Mouse (Mus musculus) midbrain, postnatal 0 days (tissue): ENCODE results near the gene Ncapd3. TPM values are rescaled to one million over a fixed set of nuclear protein-coding genes. Genes with fewer than 3 reads are reported as not detected.

Source experiments
- ATAC-seq: fragments of 200-750 bp; cut with Nextera tagmentation; 2 replicates; pipeline ENCODE4 v1.8.0; 2017; ENCODE audit warnings: moderate number of reproducible peaks, mild to moderate bottlenecking, moderate TSS enrichment, moderate library complexity; ENCODE audit not compliant: low FRiP score
- DNase-seq: peaks from one replicate; pipeline ENCODE4 v3.0.0-alpha.2; 2015; ENCODE audit warnings: low spot score
- H3K27ac ChIP-seq: fragments of 300-500 bp; sonication (generic); 2 replicates; pipeline ENCODE4 v1.5.1; 2014; ENCODE audit warnings: low read depth, mild to moderate bottlenecking, low read length, mixed read lengths
- H3K27me3 ChIP-seq: fragments of 300-500 bp; sonication (generic); 2 replicates; pipeline ENCODE4 v1.6.1; 2014; ENCODE audit warnings: low read length, control low read depth, mixed read lengths; ENCODE audit not compliant: insufficient read depth
- H3K36me3 ChIP-seq: fragments of 300-500 bp; sonication (generic); 2 replicates; pipeline ENCODE4 v1.6.1; 2014; ENCODE audit warnings: low read length, control low read depth, mixed read lengths; ENCODE audit not compliant: insufficient read depth
- H3K4me1 ChIP-seq: fragments of 300-500 bp; sonication (generic); 2 replicates; pipeline ENCODE4 v1.6.1; 2014; ENCODE audit warnings: mild to moderate bottlenecking, control low read depth, antibody characterized with exemption, low read length, mixed read lengths; ENCODE audit not compliant: insufficient read depth
- H3K4me2 ChIP-seq: fragments of 300-500 bp; sonication (generic); 2 replicates; pipeline ENCODE4 v1.6.1; 2014; ENCODE audit warnings: low read depth, mild to moderate bottlenecking, low read length, mixed read lengths; ENCODE audit not compliant: poor library complexity, severe bottlenecking
- H3K4me3 ChIP-seq: fragments of 300-500 bp; sonication (generic); 2 replicates; pipeline ENCODE4 v1.5.1; 2014; ENCODE audit warnings: low read depth, mild to moderate bottlenecking, low read length, moderate library complexity
- H3K9ac ChIP-seq: fragments of 300-500 bp; sonication (generic); replicated peaks from 2 replicates; pipeline ENCODE4 v1.6.1; 2014; ENCODE audit warnings: mild to moderate bottlenecking, low read length, moderate library complexity, mixed read lengths; ENCODE audit not compliant: poor library complexity, severe bottlenecking
- H3K9me3 ChIP-seq: fragments of 300-500 bp; sonication (generic); 2 replicates; pipeline ENCODE4 v1.6.1; 2016; ENCODE audit warnings: low read length, control low read depth
- CTCF ChIP-seq: IDR thresholded peaks from 2 replicates; pipeline ENCODE4 v1.5.1; 2016; ENCODE audit warnings: antibody characterized with exemption, mild to moderate bottlenecking
- WGBS: fragments of 180-500 bp; shearing (Covaris S2); extraction: QIAGEN DNeasy Blood & Tissue Kit; methylation state at CpG from one replicate; pipeline ENCODE4 v1.1.7; 2014; 5-methylcytosine and 5-hydroxymethylcytosine counted together
- polyA plus RNA-seq: library from polyadenylated mRNA; unstranded; fragments of >200 nt; fragmentation: Nextera tagmentation; extraction: Ambion mirVana; gene quantifications from 2 replicates; pipeline ENCODE4 v1.2.1, GENCODE M21; 2015
- total RNA-seq: library from RNA; depleted of rRNA; stranded (reverse); fragments of >200 nt; gene quantifications from 2 replicates; pipeline ENCODE4 v1.2.3, GENCODE M21; 2014

Gene Ncapd3
- total and polyA plus RNA-seq, 2 experiments from 2014 or later: 7.3 to 20.2 TPM

DNA sequence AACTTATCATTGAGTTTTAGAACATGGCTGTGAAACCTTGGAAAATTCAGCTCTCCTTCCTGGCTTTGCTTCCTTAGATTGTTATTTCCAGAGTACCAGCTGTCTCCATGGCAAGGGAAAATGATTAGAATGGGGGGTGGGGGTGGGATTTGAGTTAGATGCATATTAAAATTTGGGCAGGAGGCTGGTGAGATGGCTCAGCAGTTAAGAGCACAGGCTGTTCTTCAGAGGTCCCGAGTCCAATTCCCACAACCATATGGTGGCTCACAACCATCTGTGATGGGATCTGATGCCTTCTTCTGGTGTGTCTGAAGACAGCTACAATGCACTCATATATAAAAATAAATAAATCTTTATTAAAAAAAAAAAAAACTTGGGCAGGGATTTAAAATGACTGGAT, 24.0 kb upstream of the Ncapd3 start:
- no peak overlapping the region for H3K4me3 ChIP-seq
- H3K9ac ChIP-seq: no peak overlapping the region
- ATAC-seq (no peak), DNase-seq (no peak)
- no peaks in the 10 kb centered on the region for H3K9me3 ChIP-seq
- no peak overlapping the region for H3K4me2 ChIP-seq
- no peak overlapping the region for H3K27ac ChIP-seq
- WGBS: 68% methylated on average over 1 of the region's 1 CpGs
- peaks cover 3% of the 10 kb centered on the region; the same call in 1 of the 2 replicates for H3K4me1 ChIP-seq
- H3K27me3 ChIP-seq: no peaks in the 10 kb centered on the region
- H3K36me3 ChIP-seq: peaks cover 55% of the 10 kb centered on the region
- no peak for TF ChIP-seq CTCF

GRCm38 (mm10) chr9:27006866-27007265, 23.1 kb upstream of the Ncapd3 start:
- no peak for DNase-seq
- Histone ChIP-seq H3K36me3 (peaks cover 64% of the 10 kb centered on the region), H3K4me2 (no peak overlapping the region), H3K9me3 (no peaks in the 10 kb centered on the region), H3K9ac (no peak overlapping the region), H3K27ac (no peak overlapping the region), H3K4me3 (no peak overlapping the region), H3K4me1 (no peaks in the 10 kb centered on the region), H3K27me3 (no peaks in the 10 kb centered on the region)
- no peak for ATAC-seq
- 89% methylated on average over 5 of the region's 5 CpGs for WGBS
- TF ChIP-seq CTCF: no peak

DNA sequence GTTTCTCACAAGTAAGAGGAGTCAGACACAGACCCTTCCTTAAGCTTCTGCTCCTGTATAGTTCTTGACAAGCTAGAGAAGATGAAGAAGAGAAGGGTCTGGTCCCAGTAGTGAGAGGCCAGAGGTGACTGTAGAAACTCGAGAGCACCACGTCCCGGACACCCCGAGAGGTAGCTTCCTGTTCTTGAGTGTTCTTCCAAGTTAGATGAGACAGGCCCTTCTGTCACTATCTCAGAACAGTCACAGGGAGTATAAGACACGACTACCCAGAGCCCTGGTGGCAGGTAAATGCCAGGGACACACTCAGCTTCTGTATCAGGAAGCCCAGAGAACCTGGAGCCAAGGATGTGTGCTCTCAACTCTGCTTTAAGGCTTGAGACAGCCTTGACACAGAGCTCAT, 20.7 kb upstream of the Ncapd3 start:
- H3K4me1 ChIP-seq: no peaks in the 10 kb centered on the region
- peaks cover 78% of the 10 kb centered on the region for H3K36me3 ChIP-seq
- no peak overlapping the region for H3K9ac ChIP-seq
- whole genome bisulfite sequencing: 90% methylated on average over 5 of the region's 5 CpGs
- H3K9me3 ChIP-seq: no peaks in the 10 kb centered on the region
- H3K4me3 ChIP-seq: no peak overlapping the region
- no peak for TF ChIP-seq CTCF
- ATAC-seq: no peak
- no peak overlapping the region for H3K4me2 ChIP-seq
- no peaks in the 10 kb centered on the region for H3K27me3 ChIP-seq
- H3K27ac ChIP-seq: no peak overlapping the region
- DNase-seq: no peak

DNA sequence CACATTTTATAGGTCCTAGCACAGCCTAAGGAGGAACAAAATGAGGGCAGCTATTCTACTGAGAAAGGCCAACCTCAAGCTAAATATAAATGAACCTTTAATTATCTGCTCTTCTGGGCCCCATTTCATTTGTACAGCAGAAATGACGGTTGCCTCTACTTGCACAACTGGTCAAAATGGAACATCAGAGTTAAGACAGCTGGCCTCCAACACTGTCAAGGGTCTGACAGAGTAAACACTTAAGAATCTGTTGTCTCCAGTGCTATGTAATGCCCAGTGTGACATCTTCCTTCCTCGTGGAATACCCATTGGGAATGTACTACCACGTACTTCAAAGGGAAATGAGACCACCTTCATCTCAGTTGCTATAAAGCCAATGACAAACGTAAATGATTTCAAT, 18.4 kb upstream of the Ncapd3 start:
- TF ChIP-seq CTCF: no peak
- H3K9me3 ChIP-seq: no peaks in the 10 kb centered on the region
- no peak for ATAC-seq
- no peak for DNase-seq
- no peaks in the 10 kb centered on the region for H3K27me3 ChIP-seq
- peaks cover 81% of the 10 kb centered on the region for H3K36me3 ChIP-seq
- no peak overlapping the region for H3K4me2 ChIP-seq
- WGBS: 86% methylated on average over 4 of the region's 4 CpGs
- H3K4me1 ChIP-seq: no peaks in the 10 kb centered on the region
- no peak overlapping the region for H3K27ac ChIP-seq
- no peak overlapping the region for H3K4me3 ChIP-seq
- H3K9ac ChIP-seq: no peak overlapping the region

DNA sequence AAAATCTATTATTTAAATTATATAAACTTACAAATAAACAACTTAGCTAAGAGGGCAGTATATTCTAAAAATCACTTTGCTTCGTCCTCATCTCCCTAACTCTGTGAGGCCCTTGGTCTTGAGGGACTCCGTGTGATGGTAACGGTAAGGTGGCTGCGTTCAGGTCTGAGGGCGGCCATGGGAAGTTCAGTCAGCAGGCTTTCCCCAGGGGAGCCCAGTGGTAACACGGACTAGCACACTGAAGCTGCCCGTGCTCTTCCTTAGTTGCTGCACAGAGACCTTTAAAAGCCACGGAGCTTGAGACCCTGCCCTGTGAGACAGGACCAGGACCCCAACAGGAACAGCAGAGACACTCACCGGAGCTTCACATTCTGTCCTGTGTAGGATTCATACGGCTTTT, 11.0 kb upstream of the Ncapd3 start:
- DNase-seq: no peak
- Histone ChIP-seq H3K36me3 (peaks cover 36% of the 10 kb centered on the region), H3K9me3 (no peaks in the 10 kb centered on the region), H3K4me1 (no peaks in the 10 kb centered on the region), H3K27me3 (no peaks in the 10 kb centered on the region), H3K9ac (no peak overlapping the region), H3K27ac (no peak overlapping the region), H3K4me3 (no peak overlapping the region), H3K4me2 (no peak overlapping the region)
- TF ChIP-seq CTCF: no peak
- ATAC-seq: no peak
- 95% methylated on average over 10 of the region's 10 CpGs for WGBS

DNA sequence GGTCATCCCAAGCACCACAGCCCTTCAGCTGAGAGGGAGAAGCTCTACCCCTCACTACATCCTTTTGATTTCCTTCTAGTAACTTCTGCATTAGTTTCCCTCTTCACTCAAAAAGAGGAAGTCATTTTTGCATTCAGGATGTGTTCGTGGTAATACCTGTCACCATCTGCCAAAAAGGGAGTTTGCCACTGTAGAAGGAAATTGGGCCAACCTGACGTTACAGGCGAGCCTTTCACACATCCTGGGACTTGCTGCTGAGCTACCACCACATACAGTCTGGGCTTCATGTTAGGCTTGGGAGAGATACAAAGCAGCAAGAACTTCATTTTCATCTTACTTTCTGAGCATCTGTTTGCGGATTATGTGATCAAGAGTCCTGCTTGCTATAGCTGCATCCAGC, 6.3 kb upstream of the Ncapd3 start:
- Histone ChIP-seq H3K9ac (no peak overlapping the region), H3K27ac (no peak overlapping the region), H3K4me2 (no peak overlapping the region), H3K4me3 (no peak overlapping the region), H3K9me3 (no peaks in the 10 kb centered on the region), H3K4me1 (peaks cover 14% of the 10 kb centered on the region; the same call in 1 of the 2 replicates), H3K27me3 (no peaks in the 10 kb centered on the region), H3K36me3 (peaks cover 3% of the 10 kb centered on the region; the same call in 1 of the 2 replicates)
- WGBS: 91% methylated on average over 4 of the region's 4 CpGs
- DNase-seq: no peak
- no peak for TF ChIP-seq CTCF
- ATAC-seq: no peak
